Mouse (Mus musculus) ES-Bruce4 (cell line): ENCODE measurements around the gene Hdac1.

Source experiments
- CTCF ChIP-seq: IDR thresholded peaks from one replicate; pipeline ENCODE4 v1.8.1; 2011; ENCODE audit warnings: low read depth, low read length
- EP300 ChIP-seq: IDR thresholded peaks from 2 replicates; pipeline ENCODE4 v1.6.1; 2011; ENCODE audit warnings: low read depth, low read length; ENCODE audit not compliant: insufficient read depth
- POLR2A ChIP-seq: IDR thresholded peaks from one replicate; pipeline ENCODE4 v1.8.1; 2011; ENCODE audit warnings: low read length; ENCODE audit not compliant: insufficient read depth

GRCm38 (mm10) chr4:129509650-129510049 is 32.9 kb downstream of the Hdac1 start:
- TF ChIP-seq CTCF (no peak), POLR2A (no peak), EP300 (no peak)
